Mouse (Mus musculus) common myeloid progenitor, adult 5-6 weeks (primary cell): ENCODE data around the gene Glyatl3. TPM values are rescaled to one million over a fixed set of nuclear protein-coding genes. Genes with fewer than 3 reads are reported as not detected.
A peak's percentile ranks its signal among the peaks of the same experiment; 100 is the strongest.

Experiments
- ATAC-seq: replicated peaks from 2 replicates; pipeline ENCODE4 v1.8.0; 2016; ENCODE audit warnings: low read depth, mild to moderate bottlenecking, moderate TSS enrichment, inconsistent platforms; ENCODE audit not compliant: poor library complexity, severe bottlenecking
- total RNA-seq: library from RNA; stranded (forward); fragments of 200-1000, 187-1606 nt; gene quantifications from 2 replicates; pipeline ENCODE4 v1.2.3, GENCODE M21; 2017

Glyatl3 gene
- total RNA-seq, 1 experiment from 2014 or later: not detected

DNA sequence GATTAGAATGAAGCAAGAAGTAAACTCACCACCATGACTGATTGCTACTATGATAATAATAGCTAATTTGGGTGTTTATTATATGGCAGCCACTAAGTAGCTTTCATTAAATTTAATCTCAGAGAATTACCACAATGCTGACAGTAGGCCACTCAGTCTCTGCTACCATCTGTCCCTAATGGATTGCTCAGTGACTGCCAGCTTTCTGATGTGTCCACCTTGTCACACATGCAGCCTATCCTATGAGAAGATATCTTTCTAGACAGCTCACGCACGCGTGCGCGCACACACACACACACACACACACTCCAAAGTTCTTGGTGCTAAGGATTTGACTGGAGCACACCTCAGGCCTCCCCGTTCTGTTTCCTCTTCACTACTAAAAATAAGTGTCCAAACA lies 41.5 kb downstream of the Glyatl3 start:
- no peak for ATAC-seq

GRCm38 (mm10) chr17:40868952-40869747 lies 45.0 kb downstream of the Glyatl3 start:
- ATAC-seq: peak; percentile 81

GRCm38 (mm10) chr17:40855065-40855464 lies 59.1 kb downstream of the Glyatl3 start:
- ATAC-seq: peak; percentile 60; the same call in 1 of the 2 replicates

Other genes with a start within 250 kb of the Glyatl3 start
- not detected in 2 replicates for gene Esp1, start 187.2 kb downstream of the Glyatl3 start, total RNA-seq
- not detected in 2 replicates for gene Crisp2, start 107.3 kb downstream of the Glyatl3 start, total RNA-seq
- 29.7 and 30.5 TPM in 2 replicates for gene Rhag, start 103.2 kb downstream of the Glyatl3 start, total RNA-seq
- gene 9130008F23Rik, start 33.8 kb downstream of the Glyatl3 start, total RNA-seq: 5.7 and 6.2 TPM in 2 replicates
- 30.6 and 31.2 TPM in 2 replicates for gene Mut, start 20.3 kb upstream of the Glyatl3 start, total RNA-seq
- gene Cenpq, start 20.7 kb upstream of the Glyatl3 start, total RNA-seq: 59.5 and 60.1 TPM in 2 replicates